Mouse (Mus musculus): ENCODE data around the gene St3gal2. TPM values are rescaled to one million over a fixed set of nuclear protein-coding genes. Genes with fewer than 3 reads are reported as not detected.

Gene St3gal2
- polyA plus RNA-seq, 2 experiments, result 9.6 to 11.7 TPM

- H3K36me3 ChIP-seq (replicated peaks; ENCODE audit: control insufficient read depth, insufficient read depth, low read depth), result no peaks in the 10 kb centered on the region
- no peak for ATAC-seq (ENCODE audit: insufficient read depth)
- H3K4me3 ChIP-seq (ENCODE audit: insufficient read depth in 1 of 2, low read depth in 2 of 2, low read length in 2 of 2), result no peak overlapping the region
- no peaks in the 10 kb centered on the region for H3K27me3 ChIP-seq (ENCODE audit: control insufficient read depth, insufficient read depth, low read length)
- WGBS (ENCODE audit: insufficient replicate concordance), result 77% methylated on average over 6 of the region's 6 CpGs
- no peak overlapping the region for H3K4me2 ChIP-seq (ENCODE audit: low read depth)
- no peaks in the 10 kb centered on the region for H3K9me3 ChIP-seq (ENCODE audit: control insufficient read depth, low read length)
- H3K4me1 ChIP-seq (replicated peaks; ENCODE audit: control insufficient read depth in 2 of 2, insufficient read depth in 2 of 2, low read length in 1 of 2), result peaks cover 3 to 5% of the 10 kb centered on the region in 2 experiments; a peak in 3 of 4 replicates
- DNase-seq (ENCODE audit: low read depth in 3 of 3, low spot score in 3 of 3), result no peak
- no peak for TF ChIP-seq EP300 (IDR thresholded peaks at IDR 0.05; ENCODE audit: low read depth)
- TF ChIP-seq CTCF (IDR thresholded peaks at IDR 0.05; ENCODE audit: low read depth), result no peak
- no peak overlapping the region for H3K27ac ChIP-seq
- no peak overlapping the region for H3K9ac ChIP-seq (replicated peaks)
Measured at GRCm38 (mm10) chr8:110897495-110897894, 22.2 kb upstream of the St3gal2 start.

GRCm38 (mm10) chr8:110901056-110901455, 18.7 kb upstream of the St3gal2 start:
- Histone ChIP-seq H3K9ac (replicated peaks) (no peak overlapping the region), H3K4me2 (ENCODE audit: low read depth) (no peak overlapping the region), H3K9me3 (ENCODE audit: control insufficient read depth, low read length) (no peaks in the 10 kb centered on the region), H3K27me3 (ENCODE audit: control insufficient read depth, insufficient read depth, low read length) (no peaks in the 10 kb centered on the region), H3K36me3 (replicated peaks; ENCODE audit: control insufficient read depth, insufficient read depth, low read depth) (no peaks in the 10 kb centered on the region), H3K27ac (no peak overlapping the region), H3K4me1 (replicated peaks; ENCODE audit: control insufficient read depth in 2 of 2, insufficient read depth in 2 of 2, low read length in 1 of 2) (peaks cover 6 to 9% of the 10 kb centered on the region in 2 experiments; a peak in 3 of 4 replicates), H3K4me3 (ENCODE audit: insufficient read depth in 1 of 2, low read depth in 2 of 2, low read length in 2 of 2) (no peak overlapping the region)
- TF ChIP-seq EP300 (IDR thresholded peaks at IDR 0.05; ENCODE audit: low read depth), result no peak
- TF ChIP-seq CTCF (IDR thresholded peaks at IDR 0.05; ENCODE audit: low read depth), result no peak
- ATAC-seq (ENCODE audit: insufficient read depth) (no peak), DNase-seq (ENCODE audit: low read depth in 3 of 3, low spot score in 3 of 3) (no peak)
- WGBS (ENCODE audit: insufficient replicate concordance), result 54% methylated on average over 3 of the region's 3 CpGs

GRCm38 (mm10) chr8:110901839-110902578, 17.7 kb upstream of the St3gal2 start, which contains the start of gene Fuk:
TSS of gene Fuk (minus strand) at chr8:110902488.
- H3K36me3 ChIP-seq (replicated peaks; ENCODE audit: control insufficient read depth, insufficient read depth, low read depth), result no peaks in the 10 kb centered on the region
- H3K27me3 ChIP-seq (ENCODE audit: control insufficient read depth, insufficient read depth, low read length), result no peaks in the 10 kb centered on the region
- H3K4me2 ChIP-seq (ENCODE audit: low read depth), result peak within 1 kb of the TSS; percentile 86
- 3% methylated on average over 30 of the region's 30 CpGs for WGBS (ENCODE audit: insufficient replicate concordance)
- H3K27ac ChIP-seq, result no peak within 1 kb of the TSS
- H3K9ac ChIP-seq (replicated peaks), result peak within 1 kb of the TSS; percentile 63
- H3K4me3 ChIP-seq (ENCODE audit: insufficient read depth in 1 of 2, low read depth in 2 of 2, low read length in 2 of 2), result peak within 1 kb of the TSS; percentile 85 to 92
- H3K4me1 ChIP-seq (replicated peaks; ENCODE audit: control insufficient read depth in 2 of 2, insufficient read depth in 2 of 2, low read length in 1 of 2), result peaks cover 6 to 9% of the 10 kb centered on the region in 2 experiments; a peak in 3 of 4 replicates
- no peaks in the 10 kb centered on the region for H3K9me3 ChIP-seq (ENCODE audit: control insufficient read depth, low read length)
- peak; percentile 91 for ATAC-seq (ENCODE audit: insufficient read depth)
- DNase-seq (ENCODE audit: low read depth in 3 of 3, low spot score in 3 of 3), result peak; percentile 56 to 64 (median 61)
- TF ChIP-seq EP300 (IDR thresholded peaks at IDR 0.05; ENCODE audit: low read depth) (no peak), CTCF (IDR thresholded peaks at IDR 0.05; ENCODE audit: low read depth) (no peak)

- ATAC-seq (ENCODE audit: insufficient read depth) (peak; percentile 36; the same call in 1 of the 2 replicates), DNase-seq (ENCODE audit: low read depth in 3 of 3, low spot score in 3 of 3) (no peak)
- H3K4me2 ChIP-seq (ENCODE audit: low read depth), result peak overlapping the region; percentile 86
- H3K9me3 ChIP-seq (ENCODE audit: control insufficient read depth, low read length), result no peaks in the 10 kb centered on the region
- peak overlapping the region; percentile 85 to 92; a peak in 3 of 4 replicates for H3K4me3 ChIP-seq (ENCODE audit: insufficient read depth in 1 of 2, low read depth in 2 of 2, low read length in 2 of 2)
- TF ChIP-seq CTCF (IDR thresholded peaks at IDR 0.05; ENCODE audit: low read depth), result peak; percentile 8; the same call in 1 of the 2 replicates
- no peak for TF ChIP-seq EP300 (IDR thresholded peaks at IDR 0.05; ENCODE audit: low read depth)
- peak overlapping the region; percentile 38 for H3K9ac ChIP-seq (replicated peaks)
- no peak overlapping the region for H3K27ac ChIP-seq
- WGBS (ENCODE audit: insufficient replicate concordance), result 16% methylated on average over 2 of the region's 2 CpGs
- H3K27me3 ChIP-seq (ENCODE audit: control insufficient read depth, insufficient read depth, low read length), result no peaks in the 10 kb centered on the region
- peaks cover 6 to 9% of the 10 kb centered on the region in 2 experiments; a peak in 3 of 4 replicates for H3K4me1 ChIP-seq (replicated peaks; ENCODE audit: control insufficient read depth in 2 of 2, insufficient read depth in 2 of 2, low read length in 1 of 2)
- no peaks in the 10 kb centered on the region for H3K36me3 ChIP-seq (replicated peaks; ENCODE audit: control insufficient read depth, insufficient read depth, low read depth)
Measured at GRCm38 (mm10) chr8:110902579-110902965, 17.1 kb upstream of the St3gal2 start.

DNA sequence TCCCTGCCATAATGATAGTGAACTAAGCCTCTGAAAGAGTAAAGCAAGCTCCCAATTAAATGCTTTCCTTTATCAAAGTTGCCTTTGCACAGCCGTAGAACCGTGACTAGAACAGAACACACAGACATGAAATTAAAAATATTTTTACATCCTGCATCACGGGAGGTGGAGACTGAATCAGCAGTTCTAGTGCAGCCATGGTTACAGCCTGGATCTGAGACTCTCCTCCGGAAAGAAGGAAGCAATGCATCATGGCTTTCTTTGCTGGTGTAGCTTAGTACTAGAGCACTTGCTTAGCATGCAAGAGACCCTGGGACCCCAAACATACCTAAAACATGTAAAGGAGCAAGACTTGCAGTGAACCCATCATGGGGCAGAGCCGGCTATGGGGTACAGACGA, 14.3 kb upstream of the St3gal2 start:
- Histone ChIP-seq H3K4me2 (ENCODE audit: low read depth) (no peak overlapping the region), H3K27ac (no peak overlapping the region), H3K9ac (replicated peaks) (no peak overlapping the region), H3K4me1 (replicated peaks; ENCODE audit: control insufficient read depth in 2 of 2, insufficient read depth in 2 of 2, low read length in 1 of 2) (peaks cover 6 to 9% of the 10 kb centered on the region in 2 experiments; a peak in 3 of 4 replicates), H3K36me3 (replicated peaks; ENCODE audit: control insufficient read depth, insufficient read depth, low read depth) (no peaks in the 10 kb centered on the region), H3K9me3 (ENCODE audit: control insufficient read depth, low read length) (no peaks in the 10 kb centered on the region), H3K4me3 (ENCODE audit: insufficient read depth in 1 of 2, low read depth in 2 of 2, low read length in 2 of 2) (no peak overlapping the region), H3K27me3 (ENCODE audit: control insufficient read depth, insufficient read depth, low read length) (no peaks in the 10 kb centered on the region)
- no peak for TF ChIP-seq CTCF (IDR thresholded peaks at IDR 0.05; ENCODE audit: low read depth)
- TF ChIP-seq EP300 (IDR thresholded peaks at IDR 0.05; ENCODE audit: low read depth), result no peak
- ATAC-seq (ENCODE audit: insufficient read depth), result no peak
- 78% methylated on average over 6 of the region's 6 CpGs for WGBS (ENCODE audit: insufficient replicate concordance)
- DNase-seq (ENCODE audit: low read depth in 3 of 3, low spot score in 3 of 3), result no peak

Data from liver, embryonic 14.5 days (tissue).